Mouse (Mus musculus) lung, embryonic 14.5 days (tissue): ENCODE measurements around the gene Tpte. TPM values are rescaled to one million over a fixed set of nuclear protein-coding genes. Genes with fewer than 3 reads are reported as not detected.

Source experiments
- ATAC-seq: fragments of 200-750 bp; cut with Nextera tagmentation; 2 replicates; pipeline ENCODE4 v1.8.0; 2017; ENCODE audit warnings: mild to moderate bottlenecking, moderate TSS enrichment, moderate library complexity; ENCODE audit not compliant: insufficient read depth
- DNase-seq: peaks from one replicate; pipeline ENCODE4 v3.0.0-alpha.2; 2015
- H3K27ac ChIP-seq: fragments of 300-500 bp; sonication (generic); 2 replicates; pipeline ENCODE4 v1.5.1; 2014; ENCODE audit warnings: low read depth, mild to moderate bottlenecking, moderate library complexity
- H3K27me3 ChIP-seq: fragments of 300-500 bp; sonication (generic); 2 replicates; pipeline ENCODE4 v1.6.1; 2014; ENCODE audit warnings: low read length, control low read depth; ENCODE audit not compliant: insufficient read depth
- H3K36me3 ChIP-seq: fragments of 300-500 bp; sonication (generic); 2 replicates; pipeline ENCODE4 v1.6.1; 2014; ENCODE audit warnings: control low read depth; ENCODE audit not compliant: insufficient read depth
- H3K4me1 ChIP-seq: fragments of 300-500 bp; sonication (generic); 2 replicates; pipeline ENCODE4 v1.6.1; 2014; ENCODE audit warnings: antibody characterized with exemption, control low read depth; ENCODE audit not compliant: insufficient read depth
- H3K4me2 ChIP-seq: fragments of 300-500 bp; sonication (generic); 2 replicates; pipeline ENCODE4 v1.6.1; 2014; ENCODE audit warnings: mild to moderate bottlenecking
- H3K4me3 ChIP-seq: fragments of 300-500 bp; sonication (generic); 2 replicates; pipeline ENCODE4 v1.5.1; 2014; ENCODE audit warnings: low read depth, low read length
- H3K9ac ChIP-seq: fragments of 300-500 bp; sonication (generic); 2 replicates; pipeline ENCODE4 v1.6.1; 2014
- H3K9me3 ChIP-seq: fragments of 300-500 bp; sonication (generic); 2 replicates; pipeline ENCODE4 v1.6.1; 2016; ENCODE audit warnings: low read depth, low read length, control low read depth
- CTCF ChIP-seq: IDR thresholded peaks from 2 replicates; pipeline ENCODE4 v1.5.1; 2016; ENCODE audit warnings: antibody characterized with exemption, low read depth
- WGBS: fragments of 180-500 bp; shearing (Covaris S2); extraction: QIAGEN DNeasy Blood & Tissue Kit; methylation state at CpG from one replicate; pipeline ENCODE4 v1.1.7; 2014; 5-methylcytosine and 5-hydroxymethylcytosine counted together
- polyA plus RNA-seq: library from polyadenylated mRNA; unstranded; fragments of >200 nt; fragmentation: Nextera tagmentation; extraction: Ambion mirVana; gene quantifications from 2 replicates; pipeline ENCODE4 v1.2.1, GENCODE M21; 2014

Tpte gene
- polyA plus RNA-seq, 1 experiment from 2014 or later, result not detected

GRCm38 (mm10) chr8:22376311-22376710 lies 93.1 kb downstream of the Tpte start:
- Histone ChIP-seq H3K4me3 (no peak overlapping the region), H3K9ac (no peak overlapping the region), H3K27ac (no peak overlapping the region), H3K9me3 (no peaks in the 10 kb centered on the region), H3K36me3 (peaks cover 9% of the 10 kb centered on the region), H3K27me3 (no peaks in the 10 kb centered on the region), H3K4me1 (no peaks in the 10 kb centered on the region), H3K4me2 (no peak overlapping the region)
- 90% methylated on average over 5 of the region's 5 CpGs for WGBS
- TF ChIP-seq CTCF, result no peak
- DNase-seq, result no peak
- ATAC-seq, result no peak

GRCm38 (mm10) chr8:22376903-22377302 lies 93.7 kb downstream of the Tpte start:
- Histone ChIP-seq H3K36me3 (peaks cover 15% of the 10 kb centered on the region), H3K9me3 (no peaks in the 10 kb centered on the region), H3K27me3 (no peaks in the 10 kb centered on the region), H3K4me3 (no peak overlapping the region), H3K9ac (no peak overlapping the region), H3K27ac (no peak overlapping the region), H3K4me2 (no peak overlapping the region), H3K4me1 (no peaks in the 10 kb centered on the region)
- 40% methylated on average over 5 of the region's 5 CpGs for WGBS
- DNase-seq (peak; percentile 72), ATAC-seq (peak; percentile 87)
- TF ChIP-seq CTCF, result peak; percentile 75

- no peak overlapping the region for H3K4me3 ChIP-seq
- TF ChIP-seq CTCF, result no peak
- H3K36me3 ChIP-seq, result peaks cover 31% of the 10 kb centered on the region
- H3K9me3 ChIP-seq, result no peaks in the 10 kb centered on the region
- WGBS, result 94% methylated on average over 11 of the region's 11 CpGs
- H3K9ac ChIP-seq, result no peak overlapping the region
- H3K4me2 ChIP-seq, result no peak overlapping the region
- H3K4me1 ChIP-seq, result no peaks in the 10 kb centered on the region
- DNase-seq, result no peak
- no peaks in the 10 kb centered on the region for H3K27me3 ChIP-seq
- no peak for ATAC-seq
- no peak overlapping the region for H3K27ac ChIP-seq
Observed at GRCm38 (mm10) chr8:22380934-22381333, 97.7 kb downstream of the Tpte start.

- ATAC-seq (no peak), DNase-seq (peak; percentile 17)
- no peaks in the 10 kb centered on the region for H3K27me3 ChIP-seq
- peaks cover 38% of the 10 kb centered on the region for H3K36me3 ChIP-seq
- 87% methylated on average over 19 of the region's 19 CpGs for WGBS
- no peak overlapping the region for H3K27ac ChIP-seq
- no peak overlapping the region for H3K9ac ChIP-seq
- no peaks in the 10 kb centered on the region for H3K4me1 ChIP-seq
- no peak overlapping the region for H3K4me2 ChIP-seq
- H3K9me3 ChIP-seq, result no peaks in the 10 kb centered on the region
- peak; percentile 29; the same call in 1 of the 2 replicates for TF ChIP-seq CTCF
- no peak overlapping the region for H3K4me3 ChIP-seq
Observed at GRCm38 (mm10) chr8:22382824-22383595, 99.8 kb downstream of the Tpte start.

GRCm38 (mm10) chr8:22385158-22385557 lies 101.9 kb downstream of the Tpte start:
- H3K4me3 ChIP-seq, result no peak overlapping the region
- H3K4me2 ChIP-seq, result no peak overlapping the region
- H3K9ac ChIP-seq, result no peak overlapping the region
- peaks cover 50% of the 10 kb centered on the region for H3K36me3 ChIP-seq
- H3K9me3 ChIP-seq, result no peaks in the 10 kb centered on the region
- no peak overlapping the region for H3K27ac ChIP-seq
- no peaks in the 10 kb centered on the region for H3K27me3 ChIP-seq
- WGBS, result 84% methylated on average over 6 of the region's 6 CpGs
- no peak for TF ChIP-seq CTCF
- no peaks in the 10 kb centered on the region for H3K4me1 ChIP-seq
- DNase-seq (no peak), ATAC-seq (no peak)

- DNase-seq (no peak), ATAC-seq (no peak)
- H3K9me3 ChIP-seq, result no peaks in the 10 kb centered on the region
- 81% methylated on average over 10 of the region's 10 CpGs for WGBS
- H3K4me3 ChIP-seq, result no peak overlapping the region
- H3K36me3 ChIP-seq, result peaks cover 47% of the 10 kb centered on the region; the same call in 1 of the 2 replicates
- H3K4me1 ChIP-seq, result no peaks in the 10 kb centered on the region
- H3K9ac ChIP-seq, result no peak overlapping the region
- H3K27me3 ChIP-seq, result no peaks in the 10 kb centered on the region
- 0 out of 2 replicates have a peak, but pooled peaks have one; percentile 13 for TF ChIP-seq CTCF
- H3K4me2 ChIP-seq, result no peak overlapping the region
- no peak overlapping the region for H3K27ac ChIP-seq
Observed at GRCm38 (mm10) chr8:22389874-22390273, 106.6 kb downstream of the Tpte start.

GRCm38 (mm10) chr8:22390766-22391463 lies 107.7 kb downstream of the Tpte start:
- TF ChIP-seq CTCF, result no peak
- H3K9ac ChIP-seq, result no peak overlapping the region
- H3K4me3 ChIP-seq, result no peak overlapping the region
- no peak overlapping the region for H3K4me2 ChIP-seq
- no peaks in the 10 kb centered on the region for H3K4me1 ChIP-seq
- WGBS, result 81% methylated on average over 8 of the region's 8 CpGs
- H3K36me3 ChIP-seq, result peaks cover 50% of the 10 kb centered on the region; the same call in 1 of the 2 replicates
- H3K27me3 ChIP-seq, result no peaks in the 10 kb centered on the region
- no peak overlapping the region for H3K27ac ChIP-seq
- H3K9me3 ChIP-seq, result no peaks in the 10 kb centered on the region
- DNase-seq, result no peak
- ATAC-seq, result no peak
